Mouse (Mus musculus): Measurements from ENCODE around the gene Atp4b. TPM values are rescaled to one million over a fixed set of nuclear protein-coding genes. Genes with fewer than 3 reads are reported as not detected.

Gene Atp4b
- polyA plus RNA-seq, 2 experiments: not detected

DNA sequence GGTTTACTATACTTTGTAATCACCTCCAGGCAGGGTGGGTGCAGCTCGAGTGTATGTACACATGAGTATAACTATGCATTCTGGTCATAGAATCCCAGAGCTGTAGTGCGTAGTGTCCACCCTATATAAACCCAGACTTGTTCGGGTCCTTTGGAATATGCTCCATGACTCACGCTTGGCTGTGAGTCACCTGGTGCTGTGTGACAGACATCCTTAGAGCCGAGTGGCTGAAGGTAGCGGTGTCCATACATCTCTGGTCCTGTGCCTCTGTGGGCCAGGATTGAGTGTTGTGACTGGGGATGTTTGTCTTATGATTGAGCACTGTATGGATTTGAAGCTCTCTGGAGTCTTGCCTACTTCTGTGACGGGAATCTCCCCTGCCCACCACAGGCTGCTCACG lies 44.0 kb downstream of the Atp4b start:
- Histone ChIP-seq H3K36me3 (ENCODE audit: control insufficient read depth, insufficient read depth, low read length) (peaks cover 85% of the 10 kb centered on the region), H3K27ac (replicated peaks; ENCODE audit: low read depth, low read length) (no peak overlapping the region), H3K9ac (ENCODE audit: low read depth, low read length, severe bottlenecking) (no peak overlapping the region), H3K4me2 (replicated peaks; ENCODE audit: low read depth, low read length, severe bottlenecking) (no peak overlapping the region), H3K27me3 (ENCODE audit: control insufficient read depth, insufficient read depth, low read length) (no peaks in the 10 kb centered on the region), H3K9me3 (ENCODE audit: control insufficient read depth, low read length) (no peaks in the 10 kb centered on the region), H3K4me3 (replicated peaks; ENCODE audit: low read length) (no peak overlapping the region), H3K4me1 (ENCODE audit: control insufficient read depth, insufficient read depth, low read length) (no peaks in the 10 kb centered on the region)
- DNase-seq (ENCODE audit: low spot score): no peak
- no peak for TF ChIP-seq POLR2A (IDR thresholded peaks at IDR 0.05; ENCODE audit: borderline replicate concordance, extremely low read depth, insufficient read depth, insufficient read length)
- no peak for ATAC-seq (ENCODE audit: low FRiP score, low read depth)
- 86% methylated on average over 8 of the region's 8 CpGs for WGBS

DNA sequence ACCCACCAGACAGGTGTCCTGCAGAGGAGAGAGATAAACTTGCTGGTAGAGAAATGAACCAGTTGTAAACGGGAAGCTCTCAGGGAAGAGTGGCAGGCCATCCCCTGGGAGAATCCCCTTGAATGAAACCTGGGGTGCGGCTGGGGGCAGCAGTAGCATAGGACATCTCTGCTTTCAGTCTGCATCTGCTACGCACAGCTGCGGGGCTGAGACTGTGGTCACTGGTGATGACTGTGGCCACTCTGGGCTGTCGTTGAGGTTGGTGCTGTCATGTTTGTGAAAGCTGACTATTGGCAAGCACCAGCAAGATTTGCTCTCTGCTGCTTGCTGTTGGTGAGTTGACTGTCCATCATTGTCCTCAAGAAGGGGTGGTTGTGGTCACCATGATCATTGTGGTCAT lies 45.0 kb downstream of the Atp4b start:
- H3K9ac ChIP-seq (ENCODE audit: low read depth, low read length, severe bottlenecking): no peak overlapping the region
- peaks cover 85% of the 10 kb centered on the region for H3K36me3 ChIP-seq (ENCODE audit: control insufficient read depth, insufficient read depth, low read length)
- H3K4me2 ChIP-seq (replicated peaks; ENCODE audit: low read depth, low read length, severe bottlenecking): no peak overlapping the region
- no peaks in the 10 kb centered on the region for H3K9me3 ChIP-seq (ENCODE audit: control insufficient read depth, low read length)
- ATAC-seq (ENCODE audit: low FRiP score, low read depth) (no peak), DNase-seq (ENCODE audit: low spot score) (no peak)
- WGBS: 87% methylated on average over 5 of the region's 5 CpGs
- TF ChIP-seq POLR2A (IDR thresholded peaks at IDR 0.05; ENCODE audit: borderline replicate concordance, extremely low read depth, insufficient read depth, insufficient read length): no peak
- no peak overlapping the region for H3K4me3 ChIP-seq (replicated peaks; ENCODE audit: low read length)
- H3K4me1 ChIP-seq (ENCODE audit: control insufficient read depth, insufficient read depth, low read length): no peaks in the 10 kb centered on the region
- no peak overlapping the region for H3K27ac ChIP-seq (replicated peaks; ENCODE audit: low read depth, low read length)
- H3K27me3 ChIP-seq (ENCODE audit: control insufficient read depth, insufficient read depth, low read length): no peaks in the 10 kb centered on the region

DNA sequence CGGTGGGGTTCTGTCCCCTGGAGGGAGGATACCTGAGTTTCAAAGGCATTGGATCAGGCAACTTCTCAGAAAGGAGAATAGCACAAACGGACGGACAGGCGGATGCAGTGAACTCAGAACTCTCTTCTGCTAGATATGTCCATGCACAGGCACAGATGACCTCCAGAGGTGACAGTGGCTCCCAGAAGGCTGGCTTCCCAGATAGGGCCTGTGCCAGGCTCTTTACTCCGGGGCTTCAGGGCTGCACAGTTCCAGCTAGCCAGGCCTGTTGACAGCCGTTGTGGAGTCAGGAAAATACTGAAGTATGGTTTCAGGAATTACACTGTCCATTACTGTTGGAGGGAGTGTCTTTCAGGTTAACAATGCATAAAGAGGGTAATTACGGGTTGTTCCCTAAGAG lies 46.6 kb downstream of the Atp4b start:
- 88% methylated on average over 7 of the region's 7 CpGs for WGBS
- H3K27ac ChIP-seq (replicated peaks; ENCODE audit: low read depth, low read length): no peak overlapping the region
- no peak for TF ChIP-seq POLR2A (IDR thresholded peaks at IDR 0.05; ENCODE audit: borderline replicate concordance, extremely low read depth, insufficient read depth, insufficient read length)

DNA sequence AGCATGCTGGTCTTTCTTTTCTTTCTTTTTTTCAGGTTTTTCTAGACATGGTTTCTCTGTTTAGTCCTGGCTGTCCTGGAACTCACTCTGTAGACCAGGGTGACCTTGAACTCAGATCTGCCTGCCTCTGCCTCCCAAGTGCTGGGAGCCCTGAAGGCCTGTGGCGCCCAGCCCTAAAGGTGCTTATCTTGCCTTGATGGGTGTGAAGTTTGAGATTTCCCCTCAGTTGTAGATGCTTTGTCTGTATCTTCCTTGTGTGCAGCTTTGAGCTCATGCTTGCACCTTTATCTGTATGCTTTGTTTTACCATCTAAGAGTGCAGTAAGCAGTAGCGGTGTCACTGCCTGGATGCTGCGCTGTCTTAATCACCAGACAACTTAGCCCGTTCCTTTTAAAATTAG lies 53.5 kb downstream of the Atp4b start:
- H3K4me1 ChIP-seq (ENCODE audit: control insufficient read depth, insufficient read depth, low read length): peaks cover 10% of the 10 kb centered on the region; the same call in 1 of the 2 replicates
- WGBS: 92% methylated on average over 4 of the region's 4 CpGs
- H3K4me2 ChIP-seq (replicated peaks; ENCODE audit: low read depth, low read length, severe bottlenecking): no peak overlapping the region
- ATAC-seq (ENCODE audit: low FRiP score, low read depth): no peak
- DNase-seq (ENCODE audit: low spot score): no peak
- no peak overlapping the region for H3K9ac ChIP-seq (ENCODE audit: low read depth, low read length, severe bottlenecking)
- H3K27me3 ChIP-seq (ENCODE audit: control insufficient read depth, insufficient read depth, low read length): no peaks in the 10 kb centered on the region
- no peak overlapping the region for H3K4me3 ChIP-seq (replicated peaks; ENCODE audit: low read length)
- no peak for TF ChIP-seq POLR2A (IDR thresholded peaks at IDR 0.05; ENCODE audit: borderline replicate concordance, extremely low read depth, insufficient read depth, insufficient read length)
- H3K36me3 ChIP-seq (ENCODE audit: control insufficient read depth, insufficient read depth, low read length): peaks cover 79% of the 10 kb centered on the region
- no peak overlapping the region for H3K27ac ChIP-seq (replicated peaks; ENCODE audit: low read depth, low read length)
- no peaks in the 10 kb centered on the region for H3K9me3 ChIP-seq (ENCODE audit: control insufficient read depth, low read length)

More for the DNA sequence above, 46.6 kb downstream of the Atp4b start:
- ATAC-seq (ENCODE audit: low FRiP score, low read depth) (no peak), DNase-seq (ENCODE audit: low spot score) (no peak)
- peaks cover 86% of the 10 kb centered on the region for H3K36me3 ChIP-seq (ENCODE audit: control insufficient read depth, insufficient read depth, low read length)
- no peak overlapping the region for H3K4me3 ChIP-seq (replicated peaks; ENCODE audit: low read length)
- no peak overlapping the region for H3K9ac ChIP-seq (ENCODE audit: low read depth, low read length, severe bottlenecking)
- no peaks in the 10 kb centered on the region for H3K27me3 ChIP-seq (ENCODE audit: control insufficient read depth, insufficient read depth, low read length)
- H3K4me1 ChIP-seq (ENCODE audit: control insufficient read depth, insufficient read depth, low read length): no peaks in the 10 kb centered on the region
- no peak overlapping the region for H3K4me2 ChIP-seq (replicated peaks; ENCODE audit: low read depth, low read length, severe bottlenecking)
- H3K9me3 ChIP-seq (ENCODE audit: control insufficient read depth, low read length): no peaks in the 10 kb centered on the region

DNA sequence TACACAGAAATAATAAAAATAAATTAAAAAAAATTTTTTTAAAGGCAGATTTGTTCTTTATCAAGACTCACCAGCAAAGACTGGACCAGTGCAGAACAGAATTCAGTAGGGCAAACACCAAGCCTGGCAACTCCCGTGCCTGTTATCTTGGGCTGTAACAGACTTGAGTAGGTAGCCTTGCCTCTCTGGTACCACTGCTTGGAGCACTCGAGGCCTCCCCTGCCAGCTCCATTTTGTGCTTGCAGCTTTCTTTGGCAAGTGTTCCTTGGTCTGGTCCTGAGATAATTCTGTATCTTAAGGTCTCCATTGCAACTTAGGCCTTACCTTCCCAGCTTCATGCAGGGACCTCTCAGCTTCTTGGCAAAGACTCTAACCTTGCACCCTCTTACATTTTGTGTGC lies 54.3 kb downstream of the Atp4b start:
- no peak for TF ChIP-seq POLR2A (IDR thresholded peaks at IDR 0.05; ENCODE audit: borderline replicate concordance, extremely low read depth, insufficient read depth, insufficient read length)
- Histone ChIP-seq H3K9ac (ENCODE audit: low read depth, low read length, severe bottlenecking) (no peak overlapping the region; the same call in 1 of the 2 replicates), H3K36me3 (ENCODE audit: control insufficient read depth, insufficient read depth, low read length) (peaks cover 71% of the 10 kb centered on the region), H3K4me3 (replicated peaks; ENCODE audit: low read length) (no peak overlapping the region), H3K27me3 (ENCODE audit: control insufficient read depth, insufficient read depth, low read length) (no peaks in the 10 kb centered on the region), H3K27ac (replicated peaks; ENCODE audit: low read depth, low read length) (no peak overlapping the region), H3K4me2 (replicated peaks; ENCODE audit: low read depth, low read length, severe bottlenecking) (no peak overlapping the region), H3K4me1 (ENCODE audit: control insufficient read depth, insufficient read depth, low read length) (peaks cover 10% of the 10 kb centered on the region; the same call in 1 of the 2 replicates), H3K9me3 (ENCODE audit: control insufficient read depth, low read length) (no peaks in the 10 kb centered on the region)
- ATAC-seq (ENCODE audit: low FRiP score, low read depth): no peak
- DNase-seq (ENCODE audit: low spot score): no peak
- 87% methylated on average over 2 of the region's 2 CpGs for WGBS

DNA sequence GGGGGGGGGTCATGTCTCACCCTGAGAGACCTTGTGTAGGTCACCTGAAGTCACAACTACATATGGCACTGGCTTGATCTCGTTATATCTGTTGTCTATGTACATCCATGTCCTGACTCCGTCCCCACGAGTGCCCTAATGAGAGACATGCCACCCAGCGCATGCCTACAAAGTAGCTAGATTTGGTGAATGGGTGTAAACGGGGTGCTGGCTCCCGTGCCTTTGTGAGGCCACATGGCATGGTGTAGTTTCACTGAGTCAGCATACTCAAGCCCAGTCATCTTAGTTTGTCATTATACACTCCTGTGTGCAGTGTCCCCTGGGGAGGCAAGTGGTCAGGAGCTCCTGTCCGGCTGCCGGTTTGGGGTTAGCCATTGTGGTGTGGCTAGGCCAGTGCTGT lies 56.0 kb downstream of the Atp4b start:
- no peak for TF ChIP-seq POLR2A (IDR thresholded peaks at IDR 0.05; ENCODE audit: borderline replicate concordance, extremely low read depth, insufficient read depth, insufficient read length)
- peak overlapping the region; percentile 82 for H3K4me3 ChIP-seq (replicated peaks; ENCODE audit: low read length)
- peaks cover 10% of the 10 kb centered on the region; the same call in 1 of the 2 replicates for H3K4me1 ChIP-seq (ENCODE audit: control insufficient read depth, insufficient read depth, low read length)
- H3K9me3 ChIP-seq (ENCODE audit: control insufficient read depth, low read length): no peaks in the 10 kb centered on the region
- H3K36me3 ChIP-seq (ENCODE audit: control insufficient read depth, insufficient read depth, low read length): peaks cover 54% of the 10 kb centered on the region
- no peak for ATAC-seq (ENCODE audit: low FRiP score, low read depth)
- no peaks in the 10 kb centered on the region for H3K27me3 ChIP-seq (ENCODE audit: control insufficient read depth, insufficient read depth, low read length)
- peak overlapping the region; percentile 77; the same call in 1 of the 2 replicates for H3K4me2 ChIP-seq (replicated peaks; ENCODE audit: low read depth, low read length, severe bottlenecking)
- no peak overlapping the region for H3K27ac ChIP-seq (replicated peaks; ENCODE audit: low read depth, low read length)
- DNase-seq (ENCODE audit: low spot score): no peak
- peak overlapping the region; percentile 93 for H3K9ac ChIP-seq (ENCODE audit: low read depth, low read length, severe bottlenecking)
- WGBS: 82% methylated on average over 8 of the region's 8 CpGs
